Mouse (Mus musculus) Patski (cell line): ENCODE data around the gene Olfr668. TPM values are rescaled to one million over a fixed set of nuclear protein-coding genes. Genes with fewer than 3 reads are reported as not detected.
"Not testable (repeated sequence)": the region's sequence is repeated elsewhere in the genome, so short reads cannot be mapped to it uniquely, and the experiment has no call there.

Experiments used
- ATAC-seq: fragments of 100-300 bp; one replicate; pipeline ENCODE4 v1.8.0; 2021
- CTCF ChIA-PET: fragments of 350-600 bp; sonication (Branson Sonifier 250); formaldehyde crosslinking; loops from one replicate; lab custom pipeline; 2022; ENCODE audit warnings: inconsistent platforms; lab: Charles Lee
- POLR2A ChIA-PET: fragments of 350-600 bp; sonication (Branson Sonifier 250); formaldehyde crosslinking; loops from one replicate; lab custom pipeline; 2022; ENCODE audit warnings: antibody characterized with exemption, inconsistent platforms; lab: Charles Lee
- DNase-seq: peaks from one replicate; pipeline ENCODE4 v3.0.0-alpha.2; 2011; ENCODE audit warnings: low read depth, low spot score
- H3K27me3 ChIP-seq: fragments of 371-371 bp; one replicate; pipeline ENCODE4 v1.5.1; 2021
- CTCF ChIP-seq: fragments of 100-300 bp; IDR thresholded peaks from one replicate; pipeline ENCODE4 v1.5.1; 2021
- in situ Hi-C: fragments of 300-500 bp; cut with MboI; formaldehyde crosslinking; loops from 3 replicates; pipeline ENCODE4 v1.11.1; 2018; ENCODE audit warnings: low pct_unique_long_range_greater_than_20kb, mixed read lengths
- polyA plus RNA-seq: library from polyadenylated mRNA; unstranded; gene quantifications from one replicate; pipeline ENCODE4 v1.2.3, GENCODE M21; 2021

Gene Olfr668
- not detected for polyA plus RNA-seq

DNA sequence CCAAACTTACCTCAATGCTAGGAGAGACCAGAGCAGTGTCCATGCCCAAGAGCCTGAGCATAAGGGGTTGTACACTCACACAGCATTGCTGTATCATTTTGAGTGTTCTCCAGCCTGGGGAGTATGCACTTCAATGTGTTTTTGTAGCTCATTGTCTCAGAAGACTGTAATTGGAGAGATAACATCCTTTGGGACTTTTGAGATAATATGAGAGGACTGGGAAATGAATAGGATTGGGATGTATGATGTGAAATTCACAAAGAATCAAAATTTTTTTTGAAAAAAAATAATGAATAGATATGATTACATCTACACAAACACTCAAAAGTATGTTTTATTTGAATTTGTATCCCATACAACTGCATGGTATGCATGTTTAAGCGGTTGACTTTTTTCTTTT, at the start of gene Olfr668:
Gene Olfr668, minus strand, starts transcription at position 101 of the 400 bp plus-strand sequence.
- H3K27me3 ChIP-seq, result no peaks in the 10 kb centered on the region
- DNase-seq (no peak), ATAC-seq (no peak)
- CTCF ChIA-PET, result no interaction called here
- no peak for TF ChIP-seq CTCF
- in situ Hi-C loops, result no loop called here
- POLR2A ChIA-PET, result no interaction called here

DNA sequence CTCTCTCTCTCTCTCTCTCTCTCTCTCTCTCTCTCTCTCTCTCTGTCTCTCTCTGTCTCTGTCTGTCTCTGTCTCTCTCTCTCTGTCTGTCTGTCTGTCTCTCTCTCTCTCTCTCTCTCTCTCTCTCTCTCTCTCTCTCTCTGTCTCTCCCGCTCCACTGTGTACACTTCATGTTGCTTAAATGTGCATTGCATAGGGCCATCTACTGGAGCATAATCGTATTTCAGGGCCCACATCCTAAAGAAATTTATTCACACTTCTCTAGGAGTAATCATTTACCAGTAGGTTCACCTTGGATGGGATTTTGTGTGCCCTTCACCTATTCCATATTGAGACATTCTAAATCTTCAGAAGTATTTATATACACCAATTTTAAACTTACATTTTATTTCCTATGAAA, 44.6 kb upstream of the Olfr668 start:
- DNase-seq, POLR2A ChIA-PET, H3K27me3 ChIP-seq, CTCF ChIA-PET, ATAC-seq, in situ Hi-C loops: not testable (repeated sequence)

DNA sequence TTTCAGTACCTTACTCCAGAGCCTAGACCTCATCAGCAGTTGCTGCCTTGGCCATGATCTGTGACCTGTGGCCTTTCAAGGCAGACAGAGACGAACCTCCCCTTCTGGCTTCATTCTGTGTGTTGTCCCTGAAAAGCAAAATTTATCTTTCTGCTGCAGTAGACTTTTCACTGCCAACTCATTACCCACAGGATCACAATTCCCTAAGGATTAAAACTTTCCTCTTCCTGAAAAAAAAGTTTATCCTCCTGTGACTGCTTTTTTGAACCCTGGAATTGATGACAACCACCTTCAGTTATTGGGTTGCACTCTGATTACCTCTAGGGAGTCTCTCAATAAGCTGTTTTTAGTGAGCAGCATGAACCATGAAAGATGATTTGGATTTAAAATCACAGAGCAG, 34.7 kb upstream of the Olfr668 start, which contains the start of gene Olfr670:
Gene Olfr670, minus strand, starts transcription at position 101 of the 400 bp plus-strand sequence.
- ChIA-PET CTCF (no interaction called here), POLR2A (no interaction called here)
- DNase-seq, result no peak
- TF ChIP-seq CTCF, result no peak
- no peak for ATAC-seq
- H3K27me3 ChIP-seq, result no peaks in the 10 kb centered on the region
- in situ Hi-C loops, result no loop called here

DNA sequence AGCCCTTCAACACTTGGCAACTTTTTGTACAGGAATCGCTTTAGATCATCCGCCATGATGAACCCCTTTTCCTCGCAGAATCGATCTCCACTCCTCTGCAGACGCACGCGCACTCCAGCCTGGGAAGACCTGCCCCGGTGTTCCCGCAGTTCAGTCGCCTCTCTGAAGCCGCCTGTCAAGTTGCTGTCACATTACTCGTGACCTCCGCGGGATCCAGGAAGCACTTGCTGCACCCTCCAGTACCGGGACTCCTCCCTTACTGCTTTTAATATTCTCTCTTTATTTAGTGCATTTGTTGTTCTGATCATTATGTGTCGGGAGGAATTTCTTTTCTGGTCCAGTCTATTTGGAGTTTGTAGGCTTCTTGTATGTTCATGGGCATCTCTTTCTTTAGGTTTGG, 22.4 kb upstream of the Olfr668 start:
- H3K27me3 ChIP-seq, ATAC-seq, POLR2A ChIA-PET, CTCF ChIA-PET, DNase-seq, in situ Hi-C loops: not testable (repeated sequence)

DNA sequence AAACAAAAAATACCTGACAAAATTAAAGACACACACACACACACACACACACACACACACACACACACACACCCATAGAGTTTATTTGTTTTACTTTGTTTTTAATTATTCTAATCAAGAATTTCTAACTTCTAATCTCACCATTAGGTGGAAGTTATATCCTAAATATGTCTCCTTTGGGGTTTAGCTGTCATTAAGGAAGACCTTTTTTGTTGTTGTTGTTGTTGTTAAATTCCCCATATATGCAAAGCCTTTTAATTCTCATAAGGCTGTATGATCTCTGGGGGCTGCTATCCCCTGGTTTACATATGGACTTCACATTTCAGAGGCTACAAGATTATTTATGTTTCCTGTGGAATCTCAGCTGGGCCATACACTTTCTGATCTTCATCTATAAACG, 6.1 kb upstream of the Olfr668 start, which contains the start of gene Olfr669:
Gene Olfr669, plus strand, starts transcription at position 301 of the 400 bp plus-strand sequence.
- no peak for ATAC-seq
- POLR2A ChIA-PET, result no interaction called here

DNA sequence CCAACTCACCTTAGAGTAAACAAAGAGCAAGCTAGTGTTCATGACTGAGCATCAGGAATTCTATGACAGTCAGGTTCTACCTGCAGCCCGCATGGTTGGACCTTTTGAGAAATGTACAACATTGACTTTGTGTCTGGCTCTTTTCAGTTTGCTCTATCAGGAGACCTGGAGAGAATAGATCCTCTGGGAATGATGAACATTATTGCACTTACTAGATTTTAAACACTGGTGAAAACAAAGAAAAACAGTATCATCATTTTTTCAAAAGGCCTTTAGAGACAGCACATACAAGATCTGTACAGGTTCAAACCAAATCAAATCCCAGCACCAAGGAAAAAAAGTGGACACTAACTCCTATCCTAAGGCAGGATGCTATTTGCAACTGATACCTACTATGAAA, 6.5 kb downstream of the Olfr668 start, which contains the start of gene Olfr667:
Gene Olfr667, minus strand, starts transcription at position 101 of the 400 bp plus-strand sequence.
- CTCF ChIA-PET, result no interaction called here
- H3K27me3 ChIP-seq, result no peaks in the 10 kb centered on the region
- no peak for ATAC-seq
- DNase-seq, result no peak
- in situ Hi-C loops, result no loop called here
- POLR2A ChIA-PET, result no interaction called here
- TF ChIP-seq CTCF, result no peak

More for the DNA sequence above, 6.1 kb upstream of the Olfr668 start, which contains the start of gene Olfr669:
- no peaks in the 10 kb centered on the region for H3K27me3 ChIP-seq
- in situ Hi-C loops, result no loop called here
- no peak for DNase-seq
- TF ChIP-seq CTCF, result no peak
- CTCF ChIA-PET, result no interaction called here

DNA sequence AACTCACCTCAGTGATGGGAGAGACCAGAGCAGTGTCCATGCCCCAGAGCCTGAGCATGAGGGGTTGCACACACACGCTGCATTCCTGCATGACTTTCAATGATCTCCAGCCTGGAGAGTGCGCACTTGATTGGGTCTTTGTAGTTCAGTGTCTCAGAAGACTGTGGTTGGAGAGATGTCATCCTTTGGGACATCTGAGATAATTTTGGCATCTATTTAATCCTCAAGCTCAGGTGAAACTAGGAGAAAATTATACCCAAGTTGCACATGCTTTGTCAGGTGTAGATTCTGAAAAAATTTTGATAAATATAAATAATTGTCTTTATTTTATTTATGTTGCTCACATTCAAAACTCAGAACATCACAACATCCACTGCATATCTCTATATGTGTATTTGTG, 32.0 kb downstream of the Olfr668 start, which contains the start of gene Olfr666:
Gene Olfr666, minus strand, starts transcription at position 101 of the 400 bp plus-strand sequence.
- ATAC-seq (no peak), DNase-seq (no peak)
- no peak for TF ChIP-seq CTCF
- ChIA-PET CTCF (no interaction called here), POLR2A (no interaction called here)
- H3K27me3 ChIP-seq, result no peaks in the 10 kb centered on the region
- in situ Hi-C loops, result no loop called here

DNA sequence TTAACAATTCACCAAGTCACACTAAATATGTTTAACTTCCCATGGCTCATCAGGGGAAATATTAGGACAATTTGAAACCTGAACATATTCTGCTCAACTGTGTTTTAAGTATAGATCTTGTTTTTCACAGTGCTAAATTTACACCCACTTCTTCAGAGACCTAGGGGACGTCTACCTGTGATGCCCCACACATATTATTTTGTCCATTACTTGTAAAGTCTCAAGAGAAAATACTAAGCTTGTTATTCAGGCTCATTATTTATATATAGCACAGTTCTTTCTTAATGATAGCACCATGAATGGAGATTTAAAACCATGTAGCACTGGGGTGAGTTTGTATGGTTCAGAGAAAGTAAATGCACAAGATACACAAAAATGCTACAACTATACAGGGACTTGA, 50.1 kb downstream of the Olfr668 start, which contains the start of gene Olfr665:
Gene Olfr665, plus strand, starts transcription at position 301 of the 400 bp plus-strand sequence.
- ATAC-seq (no peak), DNase-seq (no peak)
- in situ Hi-C loops, result no loop called here
- ChIA-PET CTCF (no interaction called here), POLR2A (no interaction called here)
- no peaks in the 10 kb centered on the region for H3K27me3 ChIP-seq
- no peak for TF ChIP-seq CTCF

Other genes with a start within 250 kb of the Olfr668 start
- gene Olfr661, start 241.6 kb downstream of the Olfr668 start, polyA plus RNA-seq, result not detected
- not detected for gene Usp17le, start 150.6 kb downstream of the Olfr668 start, polyA plus RNA-seq
- gene Usp17lb, start 85.5 kb downstream of the Olfr668 start, polyA plus RNA-seq, result not detected
- not detected for gene Usp17la, start 71.0 kb downstream of the Olfr668 start, polyA plus RNA-seq
- not detected for gene Olfr665, start 50.0 kb downstream of the Olfr668 start, polyA plus RNA-seq
- not detected for gene Olfr666, start 32.1 kb downstream of the Olfr668 start, polyA plus RNA-seq
- not detected for gene Olfr667, start 6.6 kb downstream of the Olfr668 start, polyA plus RNA-seq
- gene Olfr669, start 6.2 kb upstream of the Olfr668 start, polyA plus RNA-seq, result not detected
- not detected for gene Olfr670, start 34.6 kb upstream of the Olfr668 start, polyA plus RNA-seq
- gene Olfr671, start 51.1 kb upstream of the Olfr668 start, polyA plus RNA-seq, result not detected
- gene Olfr672, start 74.0 kb upstream of the Olfr668 start, polyA plus RNA-seq, result not detected
- gene Olfr675, start 100.4 kb upstream of the Olfr668 start, polyA plus RNA-seq, result not detected
- gene Olfr676, start 104.6 kb upstream of the Olfr668 start, polyA plus RNA-seq, result not detected
- gene Olfr677, start 123.3 kb upstream of the Olfr668 start, polyA plus RNA-seq, result not detected
- not detected for gene Olfr678, start 136.4 kb upstream of the Olfr668 start, polyA plus RNA-seq
- not detected for gene Olfr679, start 153.1 kb upstream of the Olfr668 start, polyA plus RNA-seq
- not detected for gene Olfr680-ps1, start 164.8 kb upstream of the Olfr668 start, polyA plus RNA-seq
- gene Olfr681, start 188.8 kb upstream of the Olfr668 start, polyA plus RNA-seq, result not detected
- gene Olfr683, start 219.0 kb upstream of the Olfr668 start, polyA plus RNA-seq, result not detected
- not detected for gene Olfr684, start 235.6 kb upstream of the Olfr668 start, polyA plus RNA-seq